Mouse (Mus musculus) central nervous system, embryonic 14 days (tissue): ENCODE results near the gene Olfr1451. TPM values are rescaled to one million over a fixed set of nuclear protein-coding genes. Genes with fewer than 3 reads are reported as not detected.

Source experiments
- polyA plus RNA-seq: library from polyadenylated mRNA; depleted of rRNA; stranded (reverse); fragments of >200 nt; gene quantifications from 2 replicates; pipeline ENCODE4 v1.2.3, GENCODE M21; 2012; rRNA removed

Olfr1451 gene
- polyA plus RNA-seq = not detected in 2 replicates

DNA sequence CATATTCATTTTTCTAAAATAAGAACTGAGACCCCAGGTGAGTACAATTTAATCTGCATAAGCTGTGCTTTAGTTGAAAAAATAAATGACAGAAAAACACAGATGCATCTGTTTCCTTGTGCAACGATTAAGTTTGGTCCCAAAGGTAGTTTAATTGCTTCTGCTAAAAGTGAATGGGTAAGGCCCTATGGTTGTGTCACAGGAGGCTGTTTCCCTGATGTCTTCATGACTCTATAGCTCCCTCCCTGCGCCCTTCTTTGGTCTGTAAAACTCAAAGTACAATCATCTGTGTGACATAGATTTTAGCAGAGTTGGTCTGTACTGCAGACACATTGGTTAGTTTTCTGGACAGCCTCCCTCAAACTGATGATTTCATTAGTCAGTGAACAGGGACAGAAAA lies at the start of gene Olfr1451:
Gene Olfr1451, plus strand, starts transcription at position 301 of the 400 bp plus-strand sequence.

GRCm38 (mm10) chr19:12949958-12950357 lies 44.9 kb upstream of the Olfr1451 start, which contains the start of gene Olfr1450:
Olfr1450 (plus strand) TSS chr19:12950258.

GRCm38 (mm10) chr19:13028227-13028626 lies 33.4 kb downstream of the Olfr1451 start, which contains the start of gene Olfr1453:
Olfr1453 (minus strand) TSS chr19:13028327.

Other genes with a start within 250 kb of the Olfr1451 start
- 3.8 and 4.0 TPM in 2 replicates for gene Cntf, start 229.4 kb upstream of the Olfr1451 start, polyA plus RNA-seq
- gene Zfp91, start 198.9 kb upstream of the Olfr1451 start, polyA plus RNA-seq = 35.9 and 40.1 TPM in 2 replicates
- 1.6 and 2.0 TPM in 2 replicates for gene Lpxn, start 198.8 kb upstream of the Olfr1451 start, polyA plus RNA-seq
- gene Gm5244, start 148.3 kb upstream of the Olfr1451 start, polyA plus RNA-seq = not detected in 2 replicates
- not detected in 2 replicates for gene Olfr1444, start 137.7 kb upstream of the Olfr1451 start, polyA plus RNA-seq
- gene Olfr1445, start 111.2 kb upstream of the Olfr1451 start, polyA plus RNA-seq = not detected in 2 replicates
- gene Olfr1446, start 101.5 kb upstream of the Olfr1451 start, polyA plus RNA-seq = not detected in 2 replicates
- not detected in 2 replicates for gene Olfr1447, start 91.3 kb upstream of the Olfr1451 start, polyA plus RNA-seq
- gene Olfr1448, start 70.6 kb upstream of the Olfr1451 start, polyA plus RNA-seq = not detected in 2 replicates
- not detected in 2 replicates for gene Olfr1449, start 64.2 kb upstream of the Olfr1451 start, polyA plus RNA-seq
- not detected in 2 replicates for gene Olfr1450, start 44.8 kb upstream of the Olfr1451 start, polyA plus RNA-seq
- gene Olfr1453, start 33.3 kb downstream of the Olfr1451 start, polyA plus RNA-seq = not detected in 2 replicates
- gene Olfr1454, start 65.6 kb downstream of the Olfr1451 start, polyA plus RNA-seq = not detected in 2 replicates
- gene Olfr1457, start 102.9 kb downstream of the Olfr1451 start, polyA plus RNA-seq = not detected in 2 replicates
- gene Olfr1458, start 111.8 kb downstream of the Olfr1451 start, polyA plus RNA-seq = not detected in 2 replicates
- gene Olfr1459, start 154.5 kb downstream of the Olfr1451 start, polyA plus RNA-seq = 0.01 TPM in 1 of 2 replicates, not detected in the other
- gene Olfr1461, start 168.0 kb downstream of the Olfr1451 start, polyA plus RNA-seq = not detected in 2 replicates
- gene Olfr1462, start 190.7 kb downstream of the Olfr1451 start, polyA plus RNA-seq = not detected in 2 replicates
- not detected in 2 replicates for gene Olfr1463, start 236.3 kb downstream of the Olfr1451 start, polyA plus RNA-seq